Mouse (Mus musculus): Measurements from ENCODE around the gene Socs7. TPM values are rescaled to one million over a fixed set of nuclear protein-coding genes. Genes with fewer than 3 reads are reported as not detected.
"Not testable (repeated sequence)": the region's sequence is repeated elsewhere in the genome, so short reads cannot be mapped to it uniquely, and the experiment has no call there.

Socs7 gene
- 10 to 100 TPM; 81.0 to 84.7 TPM for total RNA-seq (2021)

- intact Hi-C loops (cut with DNase I): loop anchor here (5.0 kb wide), 1 partner anchor 40 kb away; no protein-coding TSS in a partner anchor
- DNase-seq (ENCODE audit: extremely low spot score in 1 of 2, low spot score in 2 of 2): peak; percentile 95 to 96
Observed at GRCm38 (mm10) chr11:97361948-97362648, at the start of gene Socs7. TSS of gene Socs7 (plus strand) at chr11:97362551.

- not testable (repeated sequence) for DNase-seq (ENCODE audit: extremely low spot score in 1 of 2, low spot score in 2 of 2)
- intact Hi-C loops (cut with DNase I): loop anchor here (5.0 kb wide), 1 partner anchor 111 kb away; no protein-coding TSS in a partner anchor
Observed at GRCm38 (mm10) chr11:97312871-97313270, 49.5 kb upstream of the Socs7 start.

- intact Hi-C loops (cut with DNase I): loop anchor here (5.0 kb wide), 1 partner anchor 112 kb away; no protein-coding TSS in a partner anchor
- no peak for DNase-seq (ENCODE audit: extremely low spot score in 1 of 2, low spot score in 2 of 2)
Observed at GRCm38 (mm10) chr11:97314110-97314509, 48.2 kb upstream of the Socs7 start.

- intact Hi-C loops (cut with DNase I): loop anchor here (5.0 kb wide), 2 partner anchors 33 to 113 kb away; partner anchors contain the start of gene Npepps
Observed at GRCm38 (mm10) chr11:97314751-97315503, 47.4 kb upstream of the Socs7 start.

GRCm38 (mm10) chr11:97315504-97316503 is 46.5 kb upstream of the Socs7 start, which contains the start of gene Mrpl45:
TSS of gene Mrpl45 (plus strand) at chr11:97315716.
- intact Hi-C loops (cut with DNase I): loop anchor here (5.0 kb wide), 1 partner anchor 34 kb away; the partner anchor contains the start of gene Npepps
- DNase-seq (ENCODE audit: extremely low spot score in 1 of 2, low spot score in 2 of 2): peak; percentile 97 to 98

More at GRCm38 (mm10) chr11:97314751-97315503, 47.4 kb upstream of the Socs7 start:
- no peak for DNase-seq (ENCODE audit: extremely low spot score in 1 of 2, low spot score in 2 of 2)

- intact Hi-C loops (cut with DNase I): no loop called here
Observed at GRCm38 (mm10) chr11:97321197-97321596, 41.2 kb upstream of the Socs7 start.

GRCm38 (mm10) chr11:97321894-97322600 is 40.3 kb upstream of the Socs7 start:
- intact Hi-C loops (cut with DNase I); DNase-seq (ENCODE audit: extremely low spot score in 1 of 2, low spot score in 2 of 2): not testable (repeated sequence)

More at GRCm38 (mm10) chr11:97321197-97321596, 41.2 kb upstream of the Socs7 start:
- DNase-seq (ENCODE audit: extremely low spot score in 1 of 2, low spot score in 2 of 2): no peak

- intact Hi-C loops (cut with DNase I): no loop called here
- no peak for DNase-seq (ENCODE audit: extremely low spot score in 1 of 2, low spot score in 2 of 2)
Observed at GRCm38 (mm10) chr11:97325224-97325623, 37.1 kb upstream of the Socs7 start.

GRCm38 (mm10) chr11:97328148-97328547 is 34.2 kb upstream of the Socs7 start:
- intact Hi-C loops (cut with DNase I): no loop called here
- peak; percentile 38 to 64 for DNase-seq (ENCODE audit: extremely low spot score in 1 of 2, low spot score in 2 of 2)

- intact Hi-C loops (cut with DNase I): no loop called here
- peak in 1 of 2 experiments; percentile 7 for DNase-seq (ENCODE audit: extremely low spot score in 1 of 2, low spot score in 2 of 2)
Observed at GRCm38 (mm10) chr11:97330315-97330714, 32.0 kb upstream of the Socs7 start.

- peak in 1 of 2 experiments; percentile 13 for DNase-seq (ENCODE audit: extremely low spot score in 1 of 2, low spot score in 2 of 2)
- intact Hi-C loops (cut with DNase I): no loop called here
Observed at GRCm38 (mm10) chr11:97331231-97332190, 30.8 kb upstream of the Socs7 start.

- DNase-seq (ENCODE audit: extremely low spot score in 1 of 2, low spot score in 2 of 2): peak in 1 of 2 experiments; percentile 17
- intact Hi-C loops (cut with DNase I): no loop called here
Observed at GRCm38 (mm10) chr11:97333044-97333443, 29.3 kb upstream of the Socs7 start.

GRCm38 (mm10) chr11:97333896-97334295 is 28.5 kb upstream of the Socs7 start:
- no peak for DNase-seq (ENCODE audit: extremely low spot score in 1 of 2, low spot score in 2 of 2)
- intact Hi-C loops (cut with DNase I): no loop called here

GRCm38 (mm10) chr11:97334400-97334799 is 28.0 kb upstream of the Socs7 start:
- peak in 1 of 2 experiments; percentile 15 for DNase-seq (ENCODE audit: extremely low spot score in 1 of 2, low spot score in 2 of 2)
- intact Hi-C loops (cut with DNase I): no loop called here

GRCm38 (mm10) chr11:97336238-97336637 is 26.1 kb upstream of the Socs7 start:
- intact Hi-C loops (cut with DNase I): no loop called here
- no peak for DNase-seq (ENCODE audit: extremely low spot score in 1 of 2, low spot score in 2 of 2)

- DNase-seq (ENCODE audit: extremely low spot score in 1 of 2, low spot score in 2 of 2): no peak
- intact Hi-C loops (cut with DNase I): no loop called here
Observed at GRCm38 (mm10) chr11:97336751-97337345, 25.5 kb upstream of the Socs7 start.

Data from left cerebral cortex, postnatal 10 days (tissue).